ENCODE assay signal across 8 mouse cellular contexts in the genomic region with DNA sequence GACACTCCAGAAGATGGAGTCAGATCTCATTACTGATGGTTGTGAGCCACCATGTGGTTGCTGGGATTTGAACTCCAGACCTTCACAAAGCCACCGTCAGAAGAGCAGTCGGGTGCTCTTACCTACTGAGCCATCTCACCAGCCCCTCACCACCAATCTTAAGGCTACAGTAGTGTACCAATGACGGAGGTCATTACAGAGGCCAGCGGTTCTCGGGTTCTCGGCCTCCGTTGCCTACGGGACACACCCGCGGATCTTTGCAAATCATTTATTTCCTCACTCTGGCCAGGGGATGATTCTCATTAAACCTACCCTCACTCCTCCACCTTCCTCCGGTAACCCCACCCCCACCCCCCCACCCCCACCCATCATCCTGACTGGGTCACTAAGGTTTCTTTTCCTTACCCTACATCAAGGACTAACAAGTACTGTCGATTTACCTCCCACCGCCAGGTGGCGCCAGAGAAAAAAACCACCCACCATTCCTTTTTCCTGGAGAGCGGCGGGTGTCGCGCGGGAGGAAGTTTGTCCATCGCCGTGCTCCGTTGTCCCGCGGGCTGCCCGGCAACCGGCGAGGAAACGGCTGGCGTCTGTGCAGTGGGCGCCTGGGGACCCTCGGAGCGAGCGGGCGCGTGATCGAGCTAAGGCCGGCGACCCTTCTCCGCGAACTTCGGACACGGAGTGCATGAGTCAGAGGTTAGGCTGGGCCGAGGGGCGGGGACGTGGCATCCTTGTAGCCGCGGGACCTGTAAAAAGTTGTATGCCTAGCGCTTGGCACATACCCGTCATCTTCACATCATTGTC. TPM values are rescaled to one million over a fixed set of nuclear protein-coding genes. Genes with fewer than 3 reads are reported as not detected.
DNase-seq lines count a peak whose midpoint lies in the region; ATAC-seq and TF ChIP-seq lines count a peak whose summit lies in the region.

A gene (plus strand): TSS at position 496 of the 804 bp plus-strand sequence.

- peak within 1 kb of the TSS; percentile 62 for H3K4me2 ChIP-seq in forebrain, embryonic 15.5 days (replicated peaks)

- ATAC-seq in forebrain, embryonic 15.5 days (replicated peaks) = peak; percentile 84
- ATAC-seq in neutrophil, adult 5-6 weeks (ENCODE audit: extremely low read depth, insufficient number of reproducible peaks, low FRiP score, poor library complexity, severe bottlenecking) = peak; percentile 70

- H3K36me3 ChIP-seq in forebrain, embryonic 15.5 days = peaks cover 18% of the 10 kb centered on the region

- peak; percentile 96 for DNase-seq in ES-CJ7 (ENCODE audit: low read depth, low spot score)
- DNase-seq in cerebellum, adult 11 months = peak; percentile 94
- peak; percentile 85 for DNase-seq in heart, postnatal 25 days (ENCODE audit: low spot score)
- DNase-seq in layer of hippocampus, adult 18-20 months (ENCODE audit: low spot score in 2 of 2) = peak; percentile 87 to 95
- DNase-seq in lung, adult 2 months = peak; percentile 95
- peak; percentile 84 to 87 for DNase-seq in thymus, adult 18-20 months

- peak; percentile 64 for TF ChIP-seq CTCF in lung, adult 2 months (IDR thresholded peaks at IDR 0.05; ENCODE audit: insufficient read depth, low read length)

- H3K27me3 ChIP-seq in forebrain, embryonic 15.5 days = no peaks in the 10 kb centered on the region

- 4% methylated on average over 49 of the region's 49 CpGs for WGBS in forebrain, embryonic 15.5 days
- 5% methylated on average over 49 of the region's 49 CpGs for WGBS in lung, adult 2 months

- H3K4me1 ChIP-seq in forebrain, embryonic 15.5 days = peaks cover 11% of the 10 kb centered on the region
- peaks cover 4% of the 10 kb centered on the region; the same call in 1 of the 2 replicates for H3K4me1 ChIP-seq in lung, adult 2 months (ENCODE audit: control insufficient read depth, insufficient read depth, low read length)

- peak within 1 kb of the TSS; percentile 99 for H3K4me3 ChIP-seq in forebrain, embryonic 15.5 days
- H3K4me3 ChIP-seq in lung, adult 2 months (replicated peaks; ENCODE audit: extremely low read depth, low read depth, low read length) = peak within 1 kb of the TSS; percentile 98

- peak within 1 kb of the TSS; percentile 82 for H3K9ac ChIP-seq in forebrain, embryonic 15.5 days (replicated peaks)

- no peak within 1 kb of the TSS for H3K27ac ChIP-seq in forebrain, embryonic 15.5 days (replicated peaks)

- 0 out of 2 replicates have a peak, but pooled peaks have one; percentile 18 for TF ChIP-seq POLR2A in lung, adult 2 months (IDR thresholded peaks at IDR 0.05; ENCODE audit: borderline replicate concordance, extremely low read depth, low read depth, low read length)

- H3K9me3 ChIP-seq in forebrain, embryonic 15.5 days = no peaks in the 10 kb centered on the region

- intact Hi-C loops in heart, postnatal 25 days (cut with DNase I) = loop anchor here (2.0 to 5.0 kb wide), 6 partner anchors 29 to 195 kb away; a partner anchor contains a TSS

RNA-seq across cellular contexts. Expression of the gene that starts here (rescaled TPM):
- polyA plus RNA-seq in forebrain, embryonic 15.5 days (2015; fragmentation: Nextera tagmentation; extraction: Ambion mirVana) = 14.8 and 16.7 TPM in 2 replicates
- 1 to 10 TPM; 3.5 to 3.6 TPM for total RNA-seq in heart, postnatal 25 days (2021)
- total RNA-seq in layer of hippocampus, adult 18-20 months (2021) = 10 to 100 TPM; 13.0 to 13.3 TPM
- 12.2 and 17.3 TPM in 2 replicates for polyA plus RNA-seq in lung, adult 2 months (2012; rRNA removed)
- total RNA-seq in neutrophil, adult 5-6 weeks (2017) = 17.9 and 20.9 TPM in 2 replicates
